Comparison of ENCODE assay signal across 16 mouse cellular contexts in the genomic region with DNA sequence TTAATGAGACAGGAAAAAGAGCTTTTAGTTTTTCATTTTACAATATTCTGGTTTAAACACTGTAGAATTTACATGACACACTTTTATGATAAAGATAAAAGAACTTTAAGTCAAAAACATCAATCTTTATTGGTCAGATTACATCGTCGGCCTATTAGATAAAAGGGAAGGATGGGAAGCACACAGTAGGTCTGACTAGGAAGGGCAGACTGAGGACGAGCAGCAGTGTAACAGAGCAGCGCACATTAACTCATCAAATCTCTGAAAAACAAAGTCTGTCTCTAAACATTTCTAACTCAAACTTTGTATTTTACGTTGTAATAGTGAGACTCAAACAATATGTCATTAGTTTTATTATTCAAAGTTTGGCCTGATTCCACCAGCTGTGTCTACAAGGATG.
"Had no signal": no experiment of that assay in that cellular context is flagged by ENCODE, and none has a peak within 500 bp of the region (broad histone marks: within the 10 kb centered on the region; RNA-seq: fewer than 3 reads in every experiment).

No protein-coding gene starts in this region.

- H3K9ac ChIP-seq: neural tube, embryonic 13.5 days; neural tube, embryonic 15.5 days; stomach, embryonic 15.5 days had no signal

- H3K27me3 ChIP-seq: neural tube, embryonic 13.5 days; neural tube, embryonic 15.5 days; stomach, embryonic 15.5 days had no signal

- H3K4me2 ChIP-seq: neural tube, embryonic 13.5 days; neural tube, embryonic 15.5 days; stomach, embryonic 15.5 days had no signal

- H3K4me1 ChIP-seq: neural tube, embryonic 13.5 days; neural tube, embryonic 15.5 days; stomach, embryonic 15.5 days had no signal

- H3K27ac ChIP-seq: neural tube, embryonic 13.5 days; neural tube, embryonic 15.5 days; stomach, embryonic 15.5 days; stomach, postnatal 0 days had no signal

- DNase-seq: retina, postnatal 1 day; right cerebral cortex, adult 18-20 months; right cerebral cortex, postnatal 14 days; right cerebral cortex, postnatal 25 days; right cerebral cortex, postnatal 4 days; spleen, adult 18-20 months; thymus, adult 18-20 months; thymus, adult 2 months; thymus, postnatal 14 days; thymus, postnatal 25 days; thymus, postnatal 36 days; thymus, postnatal 4 days had no signal

- H3K4me3 ChIP-seq: neural tube, embryonic 13.5 days; neural tube, embryonic 15.5 days; stomach, embryonic 15.5 days had no signal

- H3K9me3 ChIP-seq: neural tube, embryonic 13.5 days; neural tube, embryonic 15.5 days; stomach, embryonic 15.5 days had no signal
